ENCODE assay signal across 9 mouse cellular contexts in genomic region chr15:101240799-101241204, GRCm38 (mm10). TPM values are rescaled to one million over a fixed set of nuclear protein-coding genes. Genes with fewer than 3 reads are reported as not detected.
DNase-seq lines count a peak whose midpoint lies in the region; ATAC-seq and TF ChIP-seq lines count a peak whose summit lies in the region.
"Had no signal": no experiment of that assay in that cellular context is flagged by ENCODE, and none has a peak within 500 bp of the region (broad histone marks: within the 10 kb centered on the region; RNA-seq: fewer than 3 reads in every experiment).

No protein-coding gene starts in this region.

- no peaks in the 10 kb centered on the region for H3K36me3 ChIP-seq in ES-Bruce4 (ENCODE audit: control insufficient read depth, insufficient read depth, low read length, poor library complexity, severe bottlenecking)
- no peaks in the 10 kb centered on the region for H3K36me3 ChIP-seq in forebrain, embryonic 15.5 days
- no peaks in the 10 kb centered on the region for H3K36me3 ChIP-seq in thymus, adult 2 months (ENCODE audit: control insufficient read depth, insufficient read depth, low read length)

- intact Hi-C loops in heart, postnatal 25 days (cut with DNase I): loop anchor here (1.0 to 10.0 kb wide), 4 partner anchors 26 to 744 kb away; no protein-coding TSS in a partner anchor

- TF ChIP-seq POLR2A in ES-Bruce4 (IDR thresholded peaks at IDR 0.05; ENCODE audit: insufficient read depth, low read length): no peak
- no peak for TF ChIP-seq POLR2A in lung, adult 2 months (IDR thresholded peaks at IDR 0.05; ENCODE audit: borderline replicate concordance, extremely low read depth, low read depth, low read length)
- TF ChIP-seq POLR2A in thymus, adult 2 months (IDR thresholded peaks at IDR 0.05; ENCODE audit: control insufficient read depth, extremely low read depth, insufficient read depth, low read length, poor library complexity): no peak

- peak; percentile 74 for DNase-seq in c-Kit-positive CD71-positive TER-119-positive erythroid progenitor cells, embryonic 14.5 days (ENCODE audit: low spot score)
- DNase-seq in heart, postnatal 25 days (ENCODE audit: low spot score): peak; percentile 73
- peak; percentile 89 to 94 for DNase-seq in layer of hippocampus, adult 2 months (ENCODE audit: low spot score in 2 of 2)
- DNase-seq in lung, adult 2 months: peak; percentile 86
- DNase-seq in thymus, adult 2 months: peak; percentile 90

- H3K4me2 ChIP-seq in forebrain, embryonic 15.5 days (replicated peaks): peak overlapping the region; percentile 43

- no peak for TF ChIP-seq EP300 in ES-Bruce4 (IDR thresholded peaks at IDR 0.05; ENCODE audit: insufficient read depth, low read depth, low read length)

- no peak overlapping the region for H3K9ac ChIP-seq in ES-Bruce4 (ENCODE audit: low read depth, poor library complexity, severe bottlenecking)
- no peak overlapping the region; the same call in 1 of the 2 replicates for H3K9ac ChIP-seq in forebrain, embryonic 15.5 days (replicated peaks)

- no peak overlapping the region for H3K4me3 ChIP-seq in ES-Bruce4 (ENCODE audit: low read depth, low read length)
- peak overlapping the region; percentile 23; the same call in 1 of the 2 replicates for H3K4me3 ChIP-seq in forebrain, embryonic 15.5 days
- peak overlapping the region; percentile 56 for H3K4me3 ChIP-seq in layer of hippocampus, adult 2 months
- peak overlapping the region; percentile 29 for H3K4me3 ChIP-seq in lung, adult 2 months (replicated peaks; ENCODE audit: extremely low read depth, low read depth, low read length)
- 0 out of 2 replicates have a peak overlapping the region, but pooled peaks have one; percentile 18 for H3K4me3 ChIP-seq in thymus, adult 2 months (ENCODE audit: control insufficient read depth, insufficient read depth, low read length)

- 6% methylated on average over 10 of the region's 10 CpGs for WGBS in forebrain, embryonic 15.5 days
- WGBS in lung, adult 2 months: 2% methylated on average over 10 of the region's 10 CpGs
- 2% methylated on average over 10 of the region's 10 CpGs for WGBS in thymus, adult 2 months

- peak; percentile 76 for TF ChIP-seq CTCF in ES-Bruce4 (IDR thresholded peaks at IDR 0.05; ENCODE audit: low read depth, low read length)
- peak; percentile 94 for TF ChIP-seq CTCF in layer of hippocampus, adult 2 months (conservative IDR thresholded peaks at IDR 0.05)
- peak; percentile 90 for TF ChIP-seq CTCF in lung, adult 2 months (IDR thresholded peaks at IDR 0.05; ENCODE audit: insufficient read depth, low read length)
- peak; percentile 64; the same call in 1 of the 2 replicates for TF ChIP-seq CTCF in thymus, adult 2 months (IDR thresholded peaks at IDR 0.05; ENCODE audit: borderline replicate concordance, control insufficient read depth, extremely low read depth, insufficient read depth, low read length, poor library complexity)

- no peak overlapping the region for H3K27ac ChIP-seq in ES-Bruce4 (ENCODE audit: insufficient read depth, low read length)
- H3K27ac ChIP-seq in forebrain, embryonic 15.5 days (replicated peaks): 0 out of 2 replicates have a peak overlapping the region, but pooled peaks have one; percentile 5
- H3K27ac ChIP-seq in layer of hippocampus, adult 2 months: peak overlapping the region; percentile 91
- no peak overlapping the region for H3K27ac ChIP-seq in thymus, adult 2 months (ENCODE audit: control insufficient read depth, insufficient read depth, low read length)

- no peaks in the 10 kb centered on the region for H3K27me3 ChIP-seq in ES-Bruce4 (ENCODE audit: control insufficient read depth, insufficient read depth, low read length, poor library complexity, severe bottlenecking)
- H3K27me3 ChIP-seq in forebrain, embryonic 15.5 days: no peaks in the 10 kb centered on the region; the same call in 1 of the 2 replicates
- H3K27me3 ChIP-seq in thymus, adult 2 months (ENCODE audit: control insufficient read depth, insufficient read depth, low read length): no peaks in the 10 kb centered on the region

- H3K9me3 ChIP-seq in ES-Bruce4 (replicated peaks; ENCODE audit: control insufficient read depth, insufficient read depth, low read length, poor library complexity, severe bottlenecking): no peaks in the 10 kb centered on the region
- no peaks in the 10 kb centered on the region for H3K9me3 ChIP-seq in forebrain, embryonic 15.5 days

- H3K4me1 ChIP-seq in ES-Bruce4 (ENCODE audit: control insufficient read depth, insufficient read depth, low read length): peaks cover 6% of the 10 kb centered on the region
- H3K4me1 ChIP-seq in forebrain, embryonic 15.5 days: peaks cover 10% of the 10 kb centered on the region
- H3K4me1 ChIP-seq in lung, adult 2 months (ENCODE audit: control insufficient read depth, insufficient read depth, low read length): peaks cover 9% of the 10 kb centered on the region
- H3K4me1 ChIP-seq in thymus, adult 2 months (replicated peaks; ENCODE audit: control insufficient read depth, insufficient read depth, low read length): peaks cover 21% of the 10 kb centered on the region

- ATAC-seq in forebrain, embryonic 15.5 days (replicated peaks): peak; percentile 66
- peak; percentile 78 for ATAC-seq in neutrophil, adult 5-6 weeks (ENCODE audit: extremely low read depth, insufficient number of reproducible peaks, low FRiP score, poor library complexity, severe bottlenecking)

RNA-seq across cellular contexts. Expression of gene Nr4a1, which starts 13.3 kb away (rescaled TPM):
- polyA plus RNA-seq in ES-Bruce4 (2011; ENCODE audit: insufficient read depth, insufficient read length, low read depth, missing spikeins): 29.4 and 31.9 TPM in 2 replicates
- 3.7 and 4.3 TPM in 2 replicates for polyA plus RNA-seq in forebrain, embryonic 15.5 days (2015; fragmentation: Nextera tagmentation; extraction: Ambion mirVana)
- 1 to 10 TPM; 5.5 to 6.3 TPM for total RNA-seq in heart, postnatal 25 days (2021)
- 10 to 100 TPM; 39.8 to 54.8 TPM for total RNA-seq in layer of hippocampus, adult 2 months (2021)
- 40.0 and 43.4 TPM in 2 replicates for polyA plus RNA-seq in lung, adult 2 months (2012; rRNA removed)
- 185 and 187 TPM in 2 replicates for total RNA-seq in neutrophil, adult 5-6 weeks (2017)
- 164 TPM in 2 replicates for polyA plus RNA-seq in thymus, adult 2 months (2012; rRNA removed)

RNA-seq across cellular contexts. Expression of gene Grasp, which starts 16.8 kb away (rescaled TPM):
- polyA plus RNA-seq in ES-Bruce4 (2011; ENCODE audit: insufficient read depth, insufficient read length, low read depth, missing spikeins): 8.6 and 9.6 TPM in 2 replicates
- polyA plus RNA-seq in forebrain, embryonic 15.5 days (2015; fragmentation: Nextera tagmentation; extraction: Ambion mirVana): 1.3 and 1.7 TPM in 2 replicates
- total RNA-seq in heart, postnatal 25 days (2021): 10 to 100 TPM in 1 of 2 experiments, 1 to 10 TPM in 1; 9.4 to 12.3 TPM
- total RNA-seq in layer of hippocampus, adult 2 months (2021): 10 to 100 TPM; 79.5 to 82.7 TPM
- polyA plus RNA-seq in lung, adult 2 months (2012; rRNA removed): 36.6 and 58.8 TPM in 2 replicates
- 0.81 and 0.98 TPM in 2 replicates for total RNA-seq in neutrophil, adult 5-6 weeks (2017)
- 10.2 and 15.4 TPM in 2 replicates for polyA plus RNA-seq in thymus, adult 2 months (2012; rRNA removed)

RNA-seq across cellular contexts. Expression of gene Atg101, which starts 43.3 kb away (rescaled TPM):
- polyA plus RNA-seq in ES-Bruce4 (2011; ENCODE audit: insufficient read depth, insufficient read length, low read depth, missing spikeins): 37.6 and 39.1 TPM in 2 replicates
- polyA plus RNA-seq in forebrain, embryonic 15.5 days (2015; fragmentation: Nextera tagmentation; extraction: Ambion mirVana): 86.4 and 86.8 TPM in 2 replicates
- total RNA-seq in heart, postnatal 25 days (2021): 10 to 100 TPM; 21.5 to 25.0 TPM
- 10 to 100 TPM; 50.6 to 53.3 TPM for total RNA-seq in layer of hippocampus, adult 2 months (2021)
- polyA plus RNA-seq in lung, adult 2 months (2012; rRNA removed): 36.1 and 38.6 TPM in 2 replicates
- total RNA-seq in neutrophil, adult 5-6 weeks (2017): 61.0 and 68.8 TPM in 2 replicates
- 68.5 and 75.2 TPM in 2 replicates for polyA plus RNA-seq in thymus, adult 2 months (2012; rRNA removed)

RNA-seq across cellular contexts. Expression of gene 6030408B16Rik, which starts 52.2 kb away (rescaled TPM):
- polyA plus RNA-seq in ES-Bruce4 (2011; ENCODE audit: insufficient read depth, insufficient read length, low read depth, missing spikeins): not detected in 2 replicates
- polyA plus RNA-seq in forebrain, embryonic 15.5 days (2015; fragmentation: Nextera tagmentation; extraction: Ambion mirVana): 0.37 and 0.48 TPM in 2 replicates
- 1 to 10 TPM; 1.3 to 1.5 TPM for total RNA-seq in heart, postnatal 25 days (2021)
- total RNA-seq in layer of hippocampus, adult 2 months (2021): under 1 TPM in 1 of 2 experiments, not detected in 1; 0.54 TPM
- 35.1 and 39.4 TPM in 2 replicates for polyA plus RNA-seq in lung, adult 2 months (2012; rRNA removed)
- total RNA-seq in neutrophil, adult 5-6 weeks (2017): 0.70 and 0.98 TPM in 2 replicates
- polyA plus RNA-seq in thymus, adult 2 months (2012; rRNA removed): 0.55 and 0.88 TPM in 2 replicates
- polyA plus RNA-seq: large intestine, adult 2 months had no signal

Comparison
In these comparisons a context has a peak if more than half of its experiments do, and no peak if none do; other contexts are left out.
1. H3K27ac ChIP-seq: peak in forebrain, embryonic 15.5 days (single experiment) and layer of hippocampus, adult 2 months (single experiment); none in ES-Bruce4 (single experiment) and thymus, adult 2 months (single experiment).
2. Peak in every context shown above with its lines, with median percentiles within 50 percentile points of each other: CTCF ChIP-seq and DNase-seq.